Mouse (Mus musculus) limb, embryonic 13.5 days (tissue): ENCODE measurements around the gene C130050O18Rik. TPM values are rescaled to one million over a fixed set of nuclear protein-coding genes. Genes with fewer than 3 reads are reported as not detected.

Source experiments
- ATAC-seq: fragments of 200-750 bp; cut with Nextera tagmentation; 2 replicates; pipeline ENCODE4 v1.8.0; 2017; ENCODE audit warnings: low read depth, moderate number of reproducible peaks, moderate TSS enrichment; ENCODE audit not compliant: low FRiP score
- H3K27ac ChIP-seq: fragments of 300-500 bp; sonication (generic); 2 replicates; pipeline ENCODE4 v1.5.1; 2015; ENCODE audit warnings: inconsistent platforms, mild to moderate bottlenecking, moderate library complexity
- H3K27me3 ChIP-seq: fragments of 300-500 bp; sonication (generic); 2 replicates; pipeline ENCODE4 v1.6.1; 2015; ENCODE audit warnings: mild to moderate bottlenecking, inconsistent platforms
- H3K36me3 ChIP-seq: fragments of 300-500 bp; sonication (generic); 2 replicates; pipeline ENCODE4 v1.6.1; 2015; ENCODE audit warnings: inconsistent platforms, mild to moderate bottlenecking, moderate library complexity
- H3K4me1 ChIP-seq: fragments of 300-500 bp; sonication (generic); 2 replicates; pipeline ENCODE4 v1.6.1; 2015; ENCODE audit warnings: inconsistent platforms
- H3K4me2 ChIP-seq: fragments of 300-500 bp; sonication (generic); replicated peaks from 2 replicates; pipeline ENCODE4 v1.6.1; 2015; ENCODE audit warnings: inconsistent platforms, mild to moderate bottlenecking, moderate library complexity
- H3K4me3 ChIP-seq: fragments of 300-500 bp; sonication (generic); 2 replicates; pipeline ENCODE4 v1.5.1; 2015; ENCODE audit warnings: moderate library complexity, mild to moderate bottlenecking, inconsistent platforms
- H3K9ac ChIP-seq: fragments of 300-500 bp; sonication (generic); 2 replicates; pipeline ENCODE4 v1.6.1; 2015; ENCODE audit warnings: mild to moderate bottlenecking, inconsistent platforms
- H3K9me3 ChIP-seq: fragments of 300-500 bp; sonication (generic); 2 replicates; pipeline ENCODE4 v1.6.1; 2016; ENCODE audit warnings: inconsistent platforms
- WGBS: fragments of 180-500 bp; shearing (Covaris S2); methylation state at CpG from one replicate; pipeline ENCODE4 v1.1.7; 2015; 5-methylcytosine and 5-hydroxymethylcytosine counted together
- microRNA counts: library from miRNA; unstranded; fragments of <30 nt; microRNA quantifications from one replicate; lab custom pipeline; 2016
- microRNA-seq: library from miRNA; unstranded; fragments of <30 nt; microRNA quantifications from one replicate; pipeline ENCODE4, GENCODE M21; 2016
- polyA plus RNA-seq: library from polyadenylated mRNA; unstranded; fragments of >200 nt; fragmentation: Nextera tagmentation; extraction: Ambion mirVana; gene quantifications from 2 replicates; pipeline ENCODE4 v1.2.1, GENCODE M21; 2015

C130050O18Rik gene
- polyA plus RNA-seq, 1 experiment from 2014 or later = 3.5 TPM

DNA sequence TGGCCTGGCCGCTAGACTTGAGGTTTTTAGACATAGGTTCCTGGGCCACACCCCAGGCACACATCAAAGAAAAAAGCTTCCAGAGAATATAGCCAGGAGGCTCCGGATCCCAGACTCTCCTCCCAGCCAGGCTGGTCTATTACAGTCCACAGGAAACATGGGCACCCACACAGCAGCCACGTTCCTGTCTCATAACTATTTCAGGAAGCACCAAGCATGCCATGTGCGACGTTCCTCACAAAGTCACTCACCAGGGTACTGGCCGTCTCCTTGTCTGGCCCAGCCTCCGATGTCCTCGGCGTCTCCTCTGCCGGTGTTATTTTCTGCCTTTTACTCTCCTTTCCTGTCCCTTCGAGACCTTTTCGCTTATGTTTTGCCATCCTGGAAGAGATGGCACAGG is 50.1 kb downstream of the C130050O18Rik start:
- no peaks in the 10 kb centered on the region for H3K27me3 ChIP-seq
- no peak overlapping the region for H3K4me2 ChIP-seq
- no peak for ATAC-seq
- H3K4me1 ChIP-seq = peaks cover 9% of the 10 kb centered on the region
- no peak overlapping the region for H3K9ac ChIP-seq
- 92% methylated on average over 12 of the region's 12 CpGs for WGBS
- H3K4me3 ChIP-seq = no peak overlapping the region
- H3K27ac ChIP-seq = no peak overlapping the region
- peaks cover 20% of the 10 kb centered on the region; the same call in 1 of the 2 replicates for H3K36me3 ChIP-seq
- H3K9me3 ChIP-seq = no peaks in the 10 kb centered on the region

DNA sequence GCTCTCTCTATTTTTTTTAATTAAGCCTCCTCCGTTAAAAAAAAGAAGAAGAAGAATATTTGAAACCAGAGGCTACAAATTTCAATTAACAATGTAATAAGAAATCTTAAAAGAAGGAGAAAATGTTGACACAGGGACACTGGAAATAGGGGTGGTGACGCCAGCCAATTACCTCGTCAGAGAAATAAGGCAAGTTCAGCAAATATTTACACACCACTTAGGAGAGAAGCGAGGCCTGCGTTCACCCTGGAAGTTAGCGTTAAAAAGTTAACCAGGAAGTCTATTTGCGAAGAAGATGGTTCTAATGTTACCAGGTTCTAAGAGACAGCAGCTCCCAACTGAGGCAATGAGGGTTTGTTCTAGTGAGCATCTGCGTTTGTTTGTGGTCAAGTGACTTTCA is 52.2 kb downstream of the C130050O18Rik start:
- no peak overlapping the region for H3K9ac ChIP-seq
- no peaks in the 10 kb centered on the region for H3K27me3 ChIP-seq
- H3K4me1 ChIP-seq = peaks cover 12% of the 10 kb centered on the region
- WGBS = 89% methylated on average over 8 of the region's 8 CpGs
- ATAC-seq = no peak
- H3K36me3 ChIP-seq = peaks cover 20% of the 10 kb centered on the region; the same call in 1 of the 2 replicates
- no peak overlapping the region for H3K27ac ChIP-seq
- no peak overlapping the region for H3K4me3 ChIP-seq
- H3K4me2 ChIP-seq = no peak overlapping the region
- H3K9me3 ChIP-seq = no peaks in the 10 kb centered on the region

DNA sequence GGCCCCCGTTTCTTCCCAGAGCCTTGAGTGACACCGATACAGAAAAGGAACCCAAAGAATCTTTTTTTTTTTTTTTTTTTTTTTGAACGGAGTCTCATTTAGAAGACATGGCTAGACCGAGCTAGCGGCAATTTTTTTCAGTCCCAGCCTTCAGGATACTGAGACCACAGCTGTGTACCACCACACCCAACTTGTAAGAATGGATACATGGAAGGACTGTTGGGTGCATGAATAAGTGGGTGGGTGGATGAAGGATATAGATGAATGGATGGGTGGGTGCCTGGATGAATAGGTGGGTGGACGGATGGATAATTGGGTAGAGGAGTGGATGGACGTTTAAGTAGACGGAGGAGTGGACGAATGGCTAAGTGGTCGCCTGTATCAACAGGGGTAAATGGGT is 54.9 kb downstream of the C130050O18Rik start:
- Histone ChIP-seq H3K27me3 (no peaks in the 10 kb centered on the region), H3K36me3 (peaks cover 3% of the 10 kb centered on the region; the same call in 1 of the 2 replicates), H3K4me3 (peak overlapping the region; percentile 67), H3K9ac (peak overlapping the region; percentile 70), H3K4me1 (peaks cover 12% of the 10 kb centered on the region), H3K4me2 (peak overlapping the region; percentile 83), H3K9me3 (no peaks in the 10 kb centered on the region), H3K27ac (no peak overlapping the region)
- ATAC-seq = peak; percentile 3; the same call in 1 of the 2 replicates
- WGBS = 13% methylated on average over 10 of the region's 10 CpGs

DNA sequence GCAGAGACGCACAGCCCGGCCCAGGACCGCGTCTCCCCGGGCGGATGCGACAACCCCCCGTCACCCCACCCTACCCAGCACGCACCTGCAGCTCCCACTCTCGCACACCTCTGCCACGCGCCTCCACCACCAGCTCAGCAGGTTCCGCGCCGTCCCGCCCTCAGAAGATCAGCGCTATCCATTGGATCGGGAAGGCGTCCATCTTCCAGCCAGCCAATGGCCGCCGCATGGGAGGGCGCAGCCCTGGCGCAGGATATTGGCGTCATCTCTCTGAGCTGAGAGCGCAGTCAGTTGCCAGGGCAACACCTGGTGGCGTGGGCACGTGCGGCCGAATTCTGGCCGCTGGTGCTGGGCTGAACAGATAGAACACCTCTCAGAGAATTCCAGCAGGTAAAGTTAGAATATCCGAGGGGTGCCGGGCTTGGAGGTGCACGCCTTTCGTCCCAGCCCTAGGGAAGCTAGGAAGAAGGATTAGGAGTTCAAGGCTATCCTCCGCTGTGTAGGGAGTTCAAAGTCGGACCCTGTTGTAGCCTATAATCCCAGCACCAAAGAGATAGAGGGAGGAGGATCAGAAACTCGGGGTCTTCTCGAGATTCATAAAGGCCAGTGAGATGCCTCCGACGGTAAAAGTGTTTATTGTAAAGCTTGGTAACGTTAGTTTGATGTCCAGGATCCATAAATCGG is 55.4 kb downstream of the C130050O18Rik start, which contains the start of gene 3110082I17Rik:
3110082I17Rik (minus strand) TSS at position 144 of the 684 bp plus-strand sequence.
- Histone ChIP-seq H3K9ac (peak within 1 kb of the TSS; percentile 70), H3K4me3 (peak within 1 kb of the TSS; percentile 67), H3K9me3 (no peaks in the 10 kb centered on the region), H3K36me3 (no peaks in the 10 kb centered on the region), H3K27ac (no peak within 1 kb of the TSS), H3K4me1 (peaks cover 12% of the 10 kb centered on the region), H3K4me2 (peak within 1 kb of the TSS; percentile 83), H3K27me3 (no peaks in the 10 kb centered on the region)
- peak; percentile 99 for ATAC-seq
- 4% methylated on average over 42 of the region's 42 CpGs for WGBS

DNA sequence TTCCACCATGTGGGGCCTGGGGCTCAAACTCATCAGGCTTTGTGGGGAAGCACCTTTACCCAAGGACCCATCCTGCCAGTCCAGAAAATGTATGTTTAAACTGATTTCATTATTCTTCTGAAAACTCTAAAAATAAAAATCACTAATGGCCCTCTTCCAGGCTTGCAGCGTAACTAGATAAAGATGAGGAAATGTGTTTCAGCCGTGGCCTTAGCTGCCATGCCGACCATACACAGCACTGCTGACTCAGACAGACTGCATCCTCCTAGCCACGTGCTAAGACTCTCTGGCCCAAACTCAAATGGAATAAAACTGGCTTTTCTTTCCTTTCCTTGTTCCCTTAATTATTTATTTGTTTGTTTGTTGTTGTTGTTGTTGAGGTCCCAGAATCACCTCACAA is 59.8 kb downstream of the C130050O18Rik start:
- H3K9ac ChIP-seq = no peak overlapping the region
- no peak overlapping the region for H3K27ac ChIP-seq
- WGBS = 75% methylated on average over 4 of the region's 4 CpGs
- H3K4me1 ChIP-seq = peaks cover 5% of the 10 kb centered on the region; the same call in 1 of the 2 replicates
- no peaks in the 10 kb centered on the region for H3K27me3 ChIP-seq
- H3K9me3 ChIP-seq = no peaks in the 10 kb centered on the region
- H3K36me3 ChIP-seq = no peaks in the 10 kb centered on the region
- H3K4me2 ChIP-seq = no peak overlapping the region
- no peak for ATAC-seq
- no peak overlapping the region for H3K4me3 ChIP-seq

MicroRNA genes within 50 kb of the gene (microRNA counts, 519-probe panel; counts per million panel counts)
- microRNA mmu-miR-339-3p (lab: Ali Mortazavi, UCI) (not detected), microRNA mmu-miR-339-5p (lab: Ali Mortazavi, UCI) (not detected)

Small RNA genes within 50 kb of the gene (microRNA-seq; reads per million reads assigned to microRNA genes)
- 412 reads per million, percentile 69 among the genes with 10 or more reads in this experiment for gene Mir339

Other genes starting within 250 kb of the C130050O18Rik start
- 48.7 and 51.1 TPM in 2 replicates for gene Sun1, start 204.6 kb upstream of the C130050O18Rik start, polyA plus RNA-seq
- gene Get4, start 153.0 kb upstream of the C130050O18Rik start, polyA plus RNA-seq = 155 and 165 TPM in 2 replicates
- gene Adap1, start 79.7 kb upstream of the C130050O18Rik start, polyA plus RNA-seq = 0.94 and 1.2 TPM in 2 replicates
- gene Cox19, start 53.9 kb upstream of the C130050O18Rik start, polyA plus RNA-seq = 98.3 and 109 TPM in 2 replicates
- gene Cyp2w1, start 52.7 kb upstream of the C130050O18Rik start, polyA plus RNA-seq = 2.8 and 4.5 TPM in 2 replicates
- gene Gpr146, start 27.6 kb upstream of the C130050O18Rik start, polyA plus RNA-seq = 1.4 and 1.9 TPM in 2 replicates
- gene Gper1, start 17.9 kb downstream of the C130050O18Rik start, polyA plus RNA-seq = 3.5 and 4.6 TPM in 2 replicates
- gene 3110082I17Rik, start 55.2 kb downstream of the C130050O18Rik start, polyA plus RNA-seq = 32.6 and 33.1 TPM in 2 replicates
- gene Zfand2a, start 79.3 kb downstream of the C130050O18Rik start, polyA plus RNA-seq = 10.3 and 11.0 TPM in 2 replicates
- 0.09 TPM in 1 of 2 replicates, not detected in the other for gene Uncx, start 138.2 kb downstream of the C130050O18Rik start, polyA plus RNA-seq